Mouse (Mus musculus) liver, adult 2 months (tissue): Measurements from ENCODE around the gene Il18r1.

ENCODE experiments used
- CTCF ChIP-seq: fragments of 200-500 bp; IDR thresholded peaks from 2 replicates; pipeline ENCODE4 v1.5.1; 2011; ENCODE audit warnings: low read depth, low read length, control low read depth
- POLR2A ChIP-seq: fragments of 200-500 bp; IDR thresholded peaks from 2 replicates; pipeline ENCODE4 v1.6.1; 2011; ENCODE audit warnings: low read length, control low read depth; ENCODE audit not compliant: insufficient read depth; ENCODE audit errors: extremely low read depth

- TF ChIP-seq CTCF (no peak), POLR2A (no peak)
Observed at GRCm38 (mm10) chr1:40423892-40424291, 41.5 kb upstream of the Il18r1 start.
